Mouse (Mus musculus): ENCODE results near the gene Ppp1r9a. TPM values are rescaled to one million over a fixed set of nuclear protein-coding genes. Genes with fewer than 3 reads are reported as not detected.

The Ppp1r9a gene
- polyA plus RNA-seq, 1 experiment from 2014 or later: 3.0 TPM

DNA sequence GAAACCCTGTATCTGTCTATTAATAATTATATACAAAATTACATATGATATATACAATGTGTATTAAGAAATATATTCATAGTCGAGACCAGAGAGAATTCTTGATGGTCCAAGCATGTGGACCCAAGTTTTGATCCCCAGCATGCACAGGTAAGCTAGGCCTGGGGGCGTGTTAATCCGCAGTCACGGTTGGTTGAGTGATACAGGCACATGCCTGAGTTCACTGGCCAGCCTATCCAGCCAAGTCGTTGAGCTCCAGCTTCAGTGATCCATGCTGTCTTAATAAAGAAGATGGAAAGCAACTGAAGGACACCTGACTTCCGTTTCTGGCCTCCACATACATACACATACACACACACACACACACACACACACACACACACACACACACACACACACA lies 233.3 kb downstream of the Ppp1r9a start:
- Histone ChIP-seq H3K4me1 (replicated peaks) (no peaks in the 10 kb centered on the region), H3K4me2 (no peak overlapping the region), H3K9me3 (replicated peaks) (no peaks in the 10 kb centered on the region), H3K27ac (replicated peaks) (no peak overlapping the region), H3K27me3 (no peaks in the 10 kb centered on the region), H3K4me3 (replicated peaks) (no peak overlapping the region), H3K9ac (no peak overlapping the region), H3K36me3 (replicated peaks) (no peaks in the 10 kb centered on the region)
- 80% methylated on average over 6 of the region's 6 CpGs for WGBS (ENCODE audit: insufficient replicate concordance)
- ATAC-seq (ENCODE audit: insufficient read depth): no peak

DNA sequence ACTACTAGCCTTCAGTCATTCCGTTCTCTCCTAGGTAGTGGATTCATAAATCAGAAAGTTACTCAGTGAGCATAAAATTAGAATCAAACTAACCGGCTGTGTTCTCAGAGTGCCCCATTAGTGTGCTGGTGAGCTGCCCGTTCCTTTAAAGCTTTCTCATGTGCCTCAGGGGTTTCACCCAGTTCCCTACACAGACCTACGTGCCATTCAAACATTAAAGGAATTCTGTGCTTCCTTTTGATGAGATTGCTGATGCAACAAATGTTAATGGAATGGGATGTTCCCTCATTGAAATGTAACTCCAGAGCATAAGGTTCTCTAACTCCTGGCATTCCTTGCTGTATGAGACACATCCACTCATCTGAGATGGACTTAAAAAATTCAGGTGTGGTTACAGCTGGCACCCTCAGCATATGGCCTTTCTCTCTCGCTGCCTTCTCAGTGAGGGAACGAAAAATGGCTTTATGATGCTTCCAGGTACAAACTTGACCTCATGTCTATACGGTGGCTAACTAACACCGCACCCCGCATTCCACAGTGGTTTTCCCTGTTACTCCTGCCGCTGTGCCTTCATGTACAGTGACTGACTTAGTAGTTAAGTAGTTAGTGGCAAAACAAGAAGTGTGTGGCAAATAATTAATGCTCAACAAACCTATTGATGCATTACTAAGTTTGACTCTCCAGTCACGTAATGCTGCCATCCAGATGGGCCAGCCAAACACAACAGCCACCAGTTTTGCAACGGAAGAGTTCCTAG lies 236.3 kb downstream of the Ppp1r9a start:
- no peak for ATAC-seq (ENCODE audit: insufficient read depth)

DNA sequence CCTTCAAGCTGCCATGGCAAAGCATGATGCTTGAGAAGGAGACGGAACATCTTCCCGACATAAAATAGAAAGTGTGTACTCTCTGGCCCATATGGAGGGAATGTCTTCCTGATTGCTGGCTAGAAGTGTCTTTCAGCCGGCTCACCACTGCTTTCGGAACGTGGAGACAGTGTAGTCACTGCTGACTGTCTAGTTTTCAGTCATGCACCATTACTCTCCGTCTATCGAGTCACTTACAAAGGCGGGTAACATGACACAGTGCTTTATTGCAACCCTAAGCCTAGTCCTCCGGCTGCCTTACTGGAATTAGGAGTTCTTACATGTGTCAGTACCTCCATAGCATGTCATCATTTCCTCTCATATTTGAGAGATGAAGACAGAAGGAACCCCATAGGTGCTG lies 236.9 kb downstream of the Ppp1r9a start:
- Histone ChIP-seq H3K4me3 (replicated peaks) (no peak overlapping the region), H3K4me1 (replicated peaks) (no peaks in the 10 kb centered on the region), H3K4me2 (no peak overlapping the region), H3K36me3 (replicated peaks) (no peaks in the 10 kb centered on the region), H3K9me3 (replicated peaks) (no peaks in the 10 kb centered on the region), H3K27ac (replicated peaks) (no peak overlapping the region), H3K9ac (no peak overlapping the region), H3K27me3 (no peaks in the 10 kb centered on the region)
- WGBS (ENCODE audit: insufficient replicate concordance): 85% methylated on average over 9 of the region's 9 CpGs
- no peak for ATAC-seq (ENCODE audit: insufficient read depth)

More for the DNA sequence above, 236.3 kb downstream of the Ppp1r9a start:
- Histone ChIP-seq H3K9me3 (replicated peaks) (no peaks in the 10 kb centered on the region), H3K27ac (replicated peaks) (no peak overlapping the region), H3K36me3 (replicated peaks) (no peaks in the 10 kb centered on the region), H3K4me3 (replicated peaks) (no peak overlapping the region), H3K4me1 (replicated peaks) (no peaks in the 10 kb centered on the region), H3K27me3 (no peaks in the 10 kb centered on the region), H3K9ac (no peak overlapping the region), H3K4me2 (no peak overlapping the region)
- WGBS (ENCODE audit: insufficient replicate concordance): 82% methylated on average over 12 of the region's 12 CpGs

DNA sequence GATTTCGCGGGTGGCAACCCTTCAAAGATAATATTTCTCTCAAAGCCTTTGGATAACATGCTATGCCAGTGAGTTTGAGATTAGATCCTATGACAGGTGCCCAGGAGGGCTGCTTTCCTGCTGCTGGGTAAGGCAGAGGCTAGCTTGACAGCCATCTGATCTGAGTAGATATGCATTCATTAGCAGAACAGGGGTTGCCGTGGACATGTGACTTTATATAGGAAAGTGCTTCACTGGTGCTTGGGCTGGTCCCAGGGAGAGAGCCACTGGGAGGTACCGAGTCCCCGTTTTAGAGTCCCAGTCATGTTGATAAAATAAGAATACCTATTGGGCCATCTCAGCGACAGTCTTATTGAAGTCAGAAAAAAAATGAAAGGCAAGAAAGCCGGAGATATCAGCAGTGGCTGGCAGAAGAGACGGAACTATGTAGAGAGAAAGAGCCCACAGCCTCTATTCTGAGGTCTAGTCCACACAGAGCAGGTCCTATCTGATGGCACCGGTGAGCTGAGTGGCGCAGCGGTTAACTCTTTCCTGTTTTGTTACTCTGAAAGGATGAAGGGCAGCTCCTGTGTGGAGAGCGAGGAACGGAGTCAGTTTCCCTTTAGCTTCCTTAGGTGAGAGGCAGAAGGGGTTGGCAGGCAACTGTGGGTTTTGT lies 244.9 kb downstream of the Ppp1r9a start:
- no peaks in the 10 kb centered on the region for H3K9me3 ChIP-seq (replicated peaks)
- H3K4me3 ChIP-seq (replicated peaks): peak overlapping the region; percentile 27
- no peaks in the 10 kb centered on the region for H3K36me3 ChIP-seq (replicated peaks)
- peak; percentile 64 for ATAC-seq (ENCODE audit: insufficient read depth)
- peak overlapping the region; percentile 33 for H3K9ac ChIP-seq
- peaks cover 41% of the 10 kb centered on the region for H3K4me1 ChIP-seq (replicated peaks)
- peak overlapping the region; percentile 55 for H3K27ac ChIP-seq (replicated peaks)
- peak overlapping the region; percentile 58 for H3K4me2 ChIP-seq
- WGBS (ENCODE audit: insufficient replicate concordance): 23% methylated on average over 13 of the region's 13 CpGs
- no peaks in the 10 kb centered on the region for H3K27me3 ChIP-seq

DNA sequence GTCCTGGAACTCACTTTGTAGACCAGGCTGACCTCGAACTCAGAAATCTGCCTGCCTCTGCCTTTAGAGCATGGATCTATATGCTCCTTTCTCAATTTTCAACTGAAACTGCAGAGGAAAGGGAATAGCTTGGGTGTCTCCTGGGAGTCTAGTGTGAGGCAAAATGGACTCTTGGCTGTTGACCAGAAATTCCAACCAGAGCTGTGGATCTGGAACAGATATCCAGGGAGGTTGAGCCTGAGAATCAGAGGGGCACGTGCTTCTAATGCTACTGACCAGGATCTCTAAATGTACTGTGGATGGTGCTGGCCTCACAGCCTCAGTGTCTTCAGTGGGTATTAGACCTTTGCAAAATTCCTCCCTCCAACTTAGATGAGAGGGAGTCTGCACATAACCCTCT lies 247.2 kb downstream of the Ppp1r9a start:
- Histone ChIP-seq H3K4me1 (replicated peaks) (peaks cover 62% of the 10 kb centered on the region), H3K9me3 (replicated peaks) (no peaks in the 10 kb centered on the region), H3K9ac (no peak overlapping the region), H3K36me3 (replicated peaks) (no peaks in the 10 kb centered on the region), H3K4me2 (no peak overlapping the region), H3K27me3 (no peaks in the 10 kb centered on the region), H3K27ac (replicated peaks) (no peak overlapping the region), H3K4me3 (replicated peaks) (no peak overlapping the region)
- ATAC-seq (ENCODE audit: insufficient read depth): no peak
- 66% methylated on average over 2 of the region's 2 CpGs for WGBS (ENCODE audit: insufficient replicate concordance)

DNA sequence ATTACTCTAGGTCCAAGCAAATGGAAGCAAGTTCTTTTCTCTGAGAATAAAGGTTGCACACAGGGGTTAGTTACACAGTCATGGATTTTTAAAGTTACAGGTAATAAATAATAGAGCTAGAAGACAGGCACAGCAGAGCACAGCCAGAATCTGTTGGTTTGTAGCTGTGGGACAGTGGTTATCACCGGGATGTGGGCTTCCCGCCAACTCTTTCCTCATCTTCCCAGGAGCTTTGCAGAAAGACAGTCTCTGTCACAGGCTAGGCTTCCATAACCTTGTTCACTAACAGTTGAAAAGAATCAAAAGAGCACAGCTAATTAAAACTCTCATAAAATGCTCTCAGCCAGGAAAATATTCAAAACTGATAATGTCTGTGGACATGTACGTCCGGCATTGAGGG lies 248.5 kb downstream of the Ppp1r9a start:
- Histone ChIP-seq H3K36me3 (replicated peaks) (no peaks in the 10 kb centered on the region), H3K4me2 (no peak overlapping the region), H3K27me3 (no peaks in the 10 kb centered on the region), H3K4me3 (replicated peaks) (no peak overlapping the region), H3K9me3 (replicated peaks) (no peaks in the 10 kb centered on the region), H3K9ac (no peak overlapping the region), H3K4me1 (replicated peaks) (peaks cover 64% of the 10 kb centered on the region), H3K27ac (replicated peaks) (peak overlapping the region; percentile 54; the same call in 1 of the 2 replicates)
- ATAC-seq (ENCODE audit: insufficient read depth): no peak
- 77% methylated on average over 4 of the region's 4 CpGs for WGBS (ENCODE audit: insufficient replicate concordance)

DNA sequence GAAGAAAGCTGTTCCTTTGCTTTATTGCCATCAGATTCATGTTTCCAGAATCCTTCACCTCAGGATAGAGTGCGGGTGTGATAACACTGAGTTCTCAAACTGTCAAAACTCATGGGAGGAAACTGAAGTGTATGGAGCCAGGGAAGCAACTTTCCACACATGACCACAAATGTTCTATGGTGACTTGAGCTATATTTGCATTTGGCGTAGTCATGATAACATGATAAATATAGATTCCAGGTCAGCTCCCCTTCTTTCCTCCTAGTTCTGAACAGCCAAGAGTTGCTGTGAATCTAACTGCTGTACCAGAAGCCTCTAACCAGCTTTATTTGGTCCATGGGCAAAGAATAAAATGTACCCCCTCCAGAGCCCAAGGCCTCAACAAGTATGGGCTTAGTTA lies 249.5 kb downstream of the Ppp1r9a start:
- H3K27ac ChIP-seq (replicated peaks): peak overlapping the region; percentile 54

DNA sequence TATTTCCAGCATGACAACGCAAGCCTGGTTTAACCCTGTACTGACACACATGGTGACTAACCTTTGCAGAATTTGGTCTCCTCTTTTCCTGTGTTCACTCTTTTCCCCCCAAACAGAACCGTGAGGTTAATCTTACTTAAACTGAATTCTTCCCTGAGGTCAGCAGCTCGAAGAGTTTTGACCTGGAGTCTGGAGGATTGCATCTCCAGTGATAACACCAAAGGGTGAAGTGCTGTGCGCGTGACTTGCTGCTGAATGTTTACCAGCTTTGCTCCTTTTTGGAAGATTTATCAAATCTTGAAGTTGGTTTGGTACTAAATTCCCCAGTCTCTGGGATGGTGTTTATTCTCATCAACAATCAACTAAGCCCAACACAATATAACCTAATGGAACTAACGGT lies 252.1 kb downstream of the Ppp1r9a start:
- Histone ChIP-seq H3K36me3 (replicated peaks) (no peaks in the 10 kb centered on the region), H3K4me2 (peak overlapping the region; percentile 61), H3K9ac (peak overlapping the region; percentile 26; the same call in 1 of the 2 replicates), H3K4me1 (replicated peaks) (peaks cover 82% of the 10 kb centered on the region), H3K9me3 (replicated peaks) (no peaks in the 10 kb centered on the region), H3K4me3 (replicated peaks) (peak overlapping the region; percentile 32), H3K27ac (replicated peaks) (peak overlapping the region; percentile 95), H3K27me3 (no peaks in the 10 kb centered on the region)
- 31% methylated on average over 6 of the region's 6 CpGs for WGBS (ENCODE audit: insufficient replicate concordance)
- ATAC-seq (ENCODE audit: insufficient read depth): no peak

More for the DNA sequence above, 249.5 kb downstream of the Ppp1r9a start:
- Histone ChIP-seq H3K4me1 (replicated peaks) (peaks cover 71% of the 10 kb centered on the region), H3K9ac (no peak overlapping the region), H3K9me3 (replicated peaks) (no peaks in the 10 kb centered on the region), H3K4me3 (replicated peaks) (no peak overlapping the region), H3K36me3 (replicated peaks) (no peaks in the 10 kb centered on the region), H3K27me3 (no peaks in the 10 kb centered on the region), H3K4me2 (peak overlapping the region; percentile 2; the same call in 1 of the 2 replicates)
- 36% methylated on average over 2 of the region's 2 CpGs for WGBS (ENCODE audit: insufficient replicate concordance)
- no peak for ATAC-seq (ENCODE audit: insufficient read depth)

DNA sequence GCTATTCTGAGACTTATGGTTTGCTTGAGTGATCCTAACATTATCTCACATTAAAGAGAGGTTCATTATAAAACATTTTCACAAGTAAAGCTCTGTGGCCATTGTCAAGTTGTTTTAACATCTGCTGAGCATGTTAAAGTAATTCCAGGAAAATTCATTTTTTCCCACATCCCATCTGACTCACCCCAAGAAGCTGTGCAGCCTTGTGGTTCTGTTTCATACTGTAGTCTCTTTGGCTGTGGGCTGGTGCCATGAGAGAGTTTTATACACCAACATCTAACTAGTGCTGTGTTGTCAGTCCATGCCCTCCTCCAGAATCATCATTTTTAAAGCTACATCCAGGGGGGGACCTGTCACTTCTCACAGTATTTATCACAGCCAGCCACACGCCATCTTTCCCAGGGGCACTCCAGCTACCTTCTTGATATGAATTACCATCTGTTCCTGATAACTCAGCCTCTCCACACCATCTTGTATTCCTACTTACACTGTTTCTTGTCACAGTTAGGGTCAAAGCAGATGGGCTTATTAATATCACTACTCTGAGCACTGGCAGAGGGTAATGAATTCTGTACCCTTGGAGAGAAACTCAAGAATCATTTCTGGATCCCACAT lies 252.7 kb downstream of the Ppp1r9a start:
- Histone ChIP-seq H3K9me3 (replicated peaks) (no peaks in the 10 kb centered on the region), H3K27ac (replicated peaks) (peak overlapping the region; percentile 95), H3K27me3 (no peaks in the 10 kb centered on the region), H3K4me3 (replicated peaks) (peak overlapping the region; percentile 32), H3K4me2 (peak overlapping the region; percentile 61), H3K36me3 (replicated peaks) (no peaks in the 10 kb centered on the region), H3K4me1 (replicated peaks) (peaks cover 85% of the 10 kb centered on the region), H3K9ac (peak overlapping the region; percentile 26)
- peak; percentile 92 for ATAC-seq (ENCODE audit: insufficient read depth)
- 21% methylated on average over 1 of the region's 1 CpGs for WGBS (ENCODE audit: insufficient replicate concordance)

DNA sequence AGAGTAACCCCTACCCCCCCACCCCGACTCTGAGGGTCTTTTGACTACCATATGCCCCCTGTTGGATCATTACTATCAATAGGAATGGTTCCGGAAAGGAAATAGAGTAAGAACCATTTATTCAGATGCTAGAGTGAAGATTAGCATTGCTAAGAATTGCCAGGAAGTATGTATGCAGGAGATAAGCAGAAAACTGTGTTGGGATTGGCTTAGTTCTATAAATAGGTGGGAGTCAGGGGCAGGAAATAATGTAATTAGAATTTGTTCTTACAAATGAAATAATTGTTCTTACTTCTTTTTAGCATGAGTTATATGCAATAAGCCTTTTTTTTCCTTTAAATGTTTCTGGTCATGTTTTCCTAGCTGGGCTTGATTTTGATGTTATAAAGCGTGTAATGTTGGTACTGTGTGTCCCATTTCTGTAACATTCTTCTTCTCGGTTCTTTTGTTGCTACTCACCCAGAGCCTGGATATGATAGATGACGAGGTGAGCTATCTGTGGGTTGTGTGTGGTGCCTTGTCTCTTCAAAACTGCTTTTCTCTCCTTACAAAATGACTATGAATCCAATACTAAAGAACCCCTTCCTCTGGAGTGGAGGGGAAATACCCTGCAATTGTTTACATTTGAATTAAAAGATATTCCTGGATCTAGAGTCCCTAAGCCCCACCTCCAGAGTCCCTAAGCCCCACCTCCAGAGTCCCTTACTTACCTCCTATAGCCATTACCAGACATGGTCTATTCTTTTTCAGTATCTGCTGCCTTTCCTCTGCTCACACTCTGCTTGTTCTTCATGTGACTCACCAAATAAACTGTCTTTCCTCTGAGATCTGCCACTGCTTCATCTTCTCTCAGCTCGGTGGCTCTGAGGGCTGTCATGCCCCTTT lies 254.1 kb downstream of the Ppp1r9a start:
- Histone ChIP-seq H3K9ac (no peak overlapping the region), H3K4me2 (peak overlapping the region; percentile 61), H3K36me3 (replicated peaks) (no peaks in the 10 kb centered on the region), H3K27me3 (no peaks in the 10 kb centered on the region), H3K4me3 (replicated peaks) (0 out of 2 replicates have a peak overlapping the region, but pooled peaks have one; percentile 2), H3K4me1 (replicated peaks) (peaks cover 73% of the 10 kb centered on the region), H3K9me3 (replicated peaks) (no peaks in the 10 kb centered on the region), H3K27ac (replicated peaks) (peak overlapping the region; percentile 95)
- ATAC-seq (ENCODE audit: insufficient read depth): peak; percentile 64
- 20% methylated on average over 6 of the region's 6 CpGs for WGBS (ENCODE audit: insufficient replicate concordance)

All from liver, embryonic 15.5 days (tissue).